Mouse (Mus musculus): ENCODE data around the gene Rsrc2. TPM values are rescaled to one million over a fixed set of nuclear protein-coding genes. Genes with fewer than 3 reads are reported as not detected.
"Not testable (repeated sequence)": the region's sequence is repeated elsewhere in the genome, so short reads cannot be mapped to it uniquely, and the experiment has no call there.

Gene Rsrc2
- total RNA-seq, 1 experiment, result 106 TPM

DNA sequence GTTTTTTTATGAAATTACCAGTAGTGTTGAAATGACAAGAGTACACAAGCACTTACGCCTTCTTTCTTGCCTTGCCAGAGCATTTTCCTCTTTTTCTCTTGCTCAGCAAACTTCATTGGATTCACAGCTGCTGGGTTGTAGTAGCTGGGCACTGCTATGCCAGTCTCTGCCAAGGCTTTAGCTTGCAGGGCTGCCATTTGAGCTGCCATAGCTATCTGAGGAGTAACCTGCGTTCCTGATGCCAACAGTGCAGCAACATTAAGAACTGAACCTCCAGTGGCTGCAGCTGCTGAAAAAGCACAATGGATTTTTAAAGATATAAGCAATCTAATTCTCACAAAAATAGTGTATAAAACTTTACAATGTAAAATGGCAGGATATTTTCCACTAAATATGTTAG, 18.2 kb downstream of the Rsrc2 start:
- no peaks in the 10 kb centered on the region for H3K4me1 ChIP-seq (ENCODE audit: control insufficient read depth in 2 of 2, insufficient read depth in 2 of 2, low read length in 2 of 2, poor library complexity in 1 of 2)
- DNase-seq (ENCODE audit: low read depth, low spot score), result no peak
- in situ Hi-C loops (cut with MboI; ENCODE audit: low sequenced_read_pairs in 2 of 2, unreplicated experiment in 2 of 2), result no loop called here
- no peaks in the 10 kb centered on the region for H3K9me3 ChIP-seq (ENCODE audit: control insufficient read depth, insufficient read depth, low read depth, low read length)
- peaks cover 39% of the 10 kb centered on the region for H3K36me3 ChIP-seq (ENCODE audit: control insufficient read depth, insufficient read depth, low read length, poor library complexity, severe bottlenecking)
- no peak overlapping the region for H3K9ac ChIP-seq (ENCODE audit: insufficient read depth, low read depth, low read length, poor library complexity, severe bottlenecking)
- no peak overlapping the region for H3K4me3 ChIP-seq (ENCODE audit: insufficient read depth in 1 of 2, low read depth in 1 of 2, low read length in 2 of 2, poor library complexity in 1 of 2, severe bottlenecking in 1 of 2)
- no peak overlapping the region for H3K27ac ChIP-seq (ENCODE audit: insufficient read depth, low read depth, low read length, poor library complexity, severe bottlenecking)
- TF ChIP-seq ZNF384 (IDR thresholded peaks at IDR 0.05; ENCODE audit: low read depth, low read length) (no peak), MAFK (IDR thresholded peaks at IDR 0.05; ENCODE audit: insufficient read depth, low read depth, low read length) (no peak), HCFC1 (IDR thresholded peaks at IDR 0.05; ENCODE audit: borderline replicate concordance, insufficient read depth, low read length) (no peak), ZC3H11A (IDR thresholded peaks at IDR 0.05; ENCODE audit: borderline replicate concordance, low read depth, low read length) (no peak), CHD2 (IDR thresholded peaks at IDR 0.05; ENCODE audit: low read depth, low read length) (no peak)

DNA sequence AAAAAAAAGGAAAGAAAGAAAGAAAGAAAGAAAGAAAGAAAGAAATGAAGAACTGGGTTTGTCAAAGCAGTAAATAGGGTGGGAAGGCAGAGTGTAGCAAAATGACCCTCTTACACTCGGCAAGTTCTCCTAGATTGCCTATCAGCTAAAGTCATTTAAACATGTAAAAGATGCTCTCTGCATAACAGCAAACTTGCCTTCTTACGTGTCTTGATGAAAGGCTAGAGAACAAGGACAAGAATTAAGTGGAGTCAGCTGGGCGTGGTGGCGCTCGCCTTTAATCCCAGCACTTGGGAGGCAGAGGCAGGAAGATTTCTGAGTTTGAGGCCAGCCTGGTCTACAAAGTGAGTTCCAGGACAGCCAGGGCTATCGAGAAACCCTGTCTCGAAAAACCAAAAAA, 25.4 kb downstream of the Rsrc2 start:
- in situ Hi-C loops (cut with MboI; ENCODE audit: low sequenced_read_pairs in 2 of 2, unreplicated experiment in 2 of 2); H3K9ac ChIP-seq (ENCODE audit: insufficient read depth, low read depth, low read length, poor library complexity, severe bottlenecking); H3K36me3 ChIP-seq (ENCODE audit: control insufficient read depth, insufficient read depth, low read length, poor library complexity, severe bottlenecking); H3K9me3 ChIP-seq (ENCODE audit: control insufficient read depth, insufficient read depth, low read depth, low read length); H3K4me1 ChIP-seq (ENCODE audit: control insufficient read depth in 2 of 2, insufficient read depth in 2 of 2, low read length in 2 of 2, poor library complexity in 1 of 2); DNase-seq (ENCODE audit: low read depth, low spot score); H3K4me3 ChIP-seq (ENCODE audit: insufficient read depth in 1 of 2, low read depth in 1 of 2, low read length in 2 of 2, poor library complexity in 1 of 2, severe bottlenecking in 1 of 2); H3K27ac ChIP-seq (ENCODE audit: insufficient read depth, low read depth, low read length, poor library complexity, severe bottlenecking): not testable (repeated sequence)

DNA sequence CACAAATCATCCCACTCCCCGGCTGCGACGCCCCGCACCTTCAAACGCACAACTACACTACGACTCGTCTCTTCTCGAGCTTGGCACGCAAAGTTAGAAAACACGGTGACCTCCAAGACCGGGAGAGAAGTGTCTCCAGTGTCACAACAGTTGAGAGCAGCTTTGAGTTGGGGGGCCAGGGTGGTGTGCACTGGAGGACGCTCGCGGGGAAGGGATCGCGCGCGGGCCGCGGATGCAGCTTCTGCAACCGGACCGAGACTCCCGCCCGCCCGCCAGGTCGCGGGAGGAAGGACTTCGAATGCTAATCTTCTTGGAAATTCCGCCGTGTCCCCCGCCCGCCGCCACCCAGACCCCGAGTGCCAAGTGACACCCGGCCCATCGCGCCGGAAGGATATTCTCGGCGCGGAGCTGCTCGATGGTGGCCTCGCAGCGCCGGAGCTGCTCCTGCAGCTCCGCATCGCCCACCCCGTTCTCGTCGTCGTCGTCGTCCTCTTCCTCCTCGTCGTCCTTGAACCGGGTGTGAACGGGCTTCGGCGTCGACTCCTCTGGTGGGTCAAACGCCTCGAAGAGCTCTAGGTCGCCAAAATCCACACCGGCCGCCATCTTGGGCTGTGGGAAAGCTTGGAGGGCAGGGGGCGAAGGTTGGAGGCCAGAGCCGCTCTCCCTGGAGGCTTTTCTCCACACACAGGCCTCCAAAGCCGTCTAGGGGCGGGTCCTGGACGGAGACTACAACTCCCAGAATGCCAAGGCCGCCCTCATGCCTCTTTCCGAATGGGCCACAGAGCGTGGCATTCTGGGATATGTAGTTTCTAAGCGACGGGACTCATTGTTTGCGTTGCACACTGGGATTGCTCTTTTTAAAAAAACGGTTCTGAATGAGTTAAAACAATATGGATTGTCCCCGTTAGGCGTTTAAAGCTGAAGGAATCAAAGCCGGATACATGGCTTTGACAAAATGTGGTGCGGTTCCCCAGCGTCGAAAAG, 28.6 kb downstream of the Rsrc2 start, which contains the start of gene Zcchc8:
Gene Zcchc8, minus strand, starts transcription at position 773 of the 984 bp plus-strand sequence.
- H3K9ac ChIP-seq (ENCODE audit: insufficient read depth, low read depth, low read length, poor library complexity, severe bottlenecking), result peak within 1 kb of the TSS; percentile 91
- H3K36me3 ChIP-seq (ENCODE audit: control insufficient read depth, insufficient read depth, low read length, poor library complexity, severe bottlenecking), result peaks cover 9% of the 10 kb centered on the region
- peaks cover 3% of the 10 kb centered on the region in 2 experiments; a peak in 2 of 4 replicates for H3K4me1 ChIP-seq (ENCODE audit: control insufficient read depth in 2 of 2, insufficient read depth in 2 of 2, low read length in 2 of 2, poor library complexity in 1 of 2)
- H3K4me3 ChIP-seq (ENCODE audit: insufficient read depth in 1 of 2, low read depth in 1 of 2, low read length in 2 of 2, poor library complexity in 1 of 2, severe bottlenecking in 1 of 2), result peak within 1 kb of the TSS; percentile 85 to 96
- H3K27ac ChIP-seq (ENCODE audit: insufficient read depth, low read depth, low read length, poor library complexity, severe bottlenecking), result peak within 1 kb of the TSS; percentile 25; the same call in 1 of the 2 replicates
- in situ Hi-C loops (cut with MboI; ENCODE audit: low sequenced_read_pairs in 2 of 2, unreplicated experiment in 2 of 2), result no loop called here
- no peaks in the 10 kb centered on the region for H3K9me3 ChIP-seq (ENCODE audit: control insufficient read depth, insufficient read depth, low read depth, low read length)
- peak; percentile 97 for DNase-seq (ENCODE audit: low read depth, low spot score)
- TF ChIP-seq HCFC1 (IDR thresholded peaks at IDR 0.05; ENCODE audit: borderline replicate concordance, insufficient read depth, low read length), result peak; percentile 100
- TF ChIP-seq CHD2 (IDR thresholded peaks at IDR 0.05; ENCODE audit: low read depth, low read length), result peak; percentile 66; the same call in 1 of the 2 replicates
- TF ChIP-seq MAFK (IDR thresholded peaks at IDR 0.05; ENCODE audit: insufficient read depth, low read depth, low read length), result no peak
- peak; percentile 96 for TF ChIP-seq ZNF384 (IDR thresholded peaks at IDR 0.05; ENCODE audit: low read depth, low read length)

DNA sequence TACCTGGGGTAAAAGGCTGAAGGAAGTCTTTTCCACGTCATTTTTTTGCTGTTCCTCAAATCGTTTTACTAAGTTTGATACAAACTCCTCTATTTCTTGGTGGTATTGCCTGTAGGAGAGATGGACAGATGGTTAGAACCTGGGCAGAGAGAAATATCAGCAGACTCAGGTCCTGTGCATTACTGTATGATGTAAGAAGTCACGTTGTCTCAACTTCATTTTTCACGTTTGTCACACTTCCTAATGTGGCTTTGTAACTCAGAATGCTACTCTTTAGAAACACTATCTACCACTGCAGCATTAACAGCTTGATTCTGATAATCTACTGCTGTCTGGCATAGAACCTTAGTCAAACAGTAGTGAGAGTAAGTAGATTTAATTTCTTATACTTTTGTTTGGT, 34.6 kb downstream of the Rsrc2 start:
- in situ Hi-C loops (cut with MboI; ENCODE audit: low sequenced_read_pairs in 2 of 2, unreplicated experiment in 2 of 2), result no loop called here
- Histone ChIP-seq H3K9me3 (ENCODE audit: control insufficient read depth, insufficient read depth, low read depth, low read length) (no peaks in the 10 kb centered on the region), H3K9ac (ENCODE audit: insufficient read depth, low read depth, low read length, poor library complexity, severe bottlenecking) (no peak overlapping the region), H3K4me1 (ENCODE audit: control insufficient read depth in 2 of 2, insufficient read depth in 2 of 2, low read length in 2 of 2, poor library complexity in 1 of 2) (peaks cover 2 to 3% of the 10 kb centered on the region in 2 experiments; a peak in 2 of 4 replicates), H3K36me3 (ENCODE audit: control insufficient read depth, insufficient read depth, low read length, poor library complexity, severe bottlenecking) (peaks cover 35% of the 10 kb centered on the region), H3K27ac (ENCODE audit: insufficient read depth, low read depth, low read length, poor library complexity, severe bottlenecking) (no peak overlapping the region), H3K4me3 (ENCODE audit: insufficient read depth in 1 of 2, low read depth in 1 of 2, low read length in 2 of 2, poor library complexity in 1 of 2, severe bottlenecking in 1 of 2) (no peak overlapping the region)
- TF ChIP-seq ZNF384 (IDR thresholded peaks at IDR 0.05; ENCODE audit: low read depth, low read length) (no peak), HCFC1 (IDR thresholded peaks at IDR 0.05; ENCODE audit: borderline replicate concordance, insufficient read depth, low read length) (no peak), ZC3H11A (IDR thresholded peaks at IDR 0.05; ENCODE audit: borderline replicate concordance, low read depth, low read length) (no peak), CHD2 (IDR thresholded peaks at IDR 0.05; ENCODE audit: low read depth, low read length) (no peak), MAFK (IDR thresholded peaks at IDR 0.05; ENCODE audit: insufficient read depth, low read depth, low read length) (no peak)
- no peak for DNase-seq (ENCODE audit: low read depth, low spot score)

Measured in ES-E14 (cell line).